Mouse (Mus musculus) neural tube, embryonic 12.5 days (tissue): ENCODE data around the gene Eif6. TPM values are rescaled to one million over a fixed set of nuclear protein-coding genes. Genes with fewer than 3 reads are reported as not detected.

Source experiments
- ATAC-seq: fragments of 200-750 bp; cut with Nextera tagmentation; 2 replicates; pipeline ENCODE4 v1.8.0; 2017; ENCODE audit warnings: low read depth, mild to moderate bottlenecking, moderate TSS enrichment, moderate library complexity; ENCODE audit not compliant: low FRiP score
- H3K27ac ChIP-seq: fragments of 300-500 bp; sonication (generic); 2 replicates; pipeline ENCODE4 v1.5.1; 2016
- H3K27me3 ChIP-seq: fragments of 300-500 bp; sonication (generic); replicated peaks from 2 replicates; pipeline ENCODE4 v1.6.1; 2016; ENCODE audit warnings: mild to moderate bottlenecking
- H3K36me3 ChIP-seq: fragments of 300-500 bp; sonication (generic); 2 replicates; pipeline ENCODE4 v1.6.1; 2016; ENCODE audit warnings: mild to moderate bottlenecking
- H3K4me1 ChIP-seq: fragments of 300-500 bp; sonication (generic); 2 replicates; pipeline ENCODE4 v1.6.1; 2016
- H3K4me2 ChIP-seq: fragments of 300-500 bp; sonication (generic); replicated peaks from 2 replicates; pipeline ENCODE4 v1.6.1; 2016; ENCODE audit warnings: mild to moderate bottlenecking
- H3K4me3 ChIP-seq: fragments of 300-500 bp; sonication (generic); 2 replicates; pipeline ENCODE4 v1.5.1; 2016
- H3K9ac ChIP-seq: fragments of 300-500 bp; sonication (generic); 2 replicates; pipeline ENCODE4 v1.6.1; 2016; ENCODE audit warnings: mild to moderate bottlenecking
- H3K9me3 ChIP-seq: fragments of 300-500 bp; sonication (generic); 2 replicates; pipeline ENCODE4 v1.6.1; 2016; ENCODE audit warnings: mild to moderate bottlenecking
- WGBS: fragments of 180-500 bp; shearing (Covaris S2); methylation state at CpG from one replicate; pipeline ENCODE4 v1.1.7; 2016; 5-methylcytosine and 5-hydroxymethylcytosine counted together
- polyA plus RNA-seq: library from polyadenylated mRNA; unstranded; fragments of >200 nt; fragmentation: Nextera tagmentation; extraction: Ambion mirVana; gene quantifications from 2 replicates; pipeline ENCODE4 v1.2.1, GENCODE M21; 2016

Eif6 gene
- polyA plus RNA-seq, 1 experiment from 2014 or later: 177 TPM

DNA sequence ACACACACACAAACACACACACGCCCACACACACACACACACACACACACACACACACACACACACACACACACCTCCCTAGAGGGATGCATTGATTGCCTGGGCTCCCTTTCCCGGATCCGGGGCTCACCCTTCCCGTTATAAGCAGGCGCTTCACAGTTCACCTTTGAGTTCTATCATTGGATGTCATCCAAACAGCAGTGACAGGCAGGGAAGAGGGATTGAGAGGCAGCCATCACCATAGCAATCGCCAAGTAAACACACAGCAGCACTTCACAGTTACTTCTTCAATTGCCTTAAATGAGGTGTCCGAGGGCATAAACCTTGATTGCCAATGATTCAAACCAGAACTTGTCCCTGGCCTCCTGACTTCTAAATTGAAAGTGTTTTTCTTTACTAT lies 47.7 kb downstream of the Eif6 start:
- WGBS: 58% methylated on average over 7 of the region's 7 CpGs
- H3K9ac ChIP-seq: no peak overlapping the region

DNA sequence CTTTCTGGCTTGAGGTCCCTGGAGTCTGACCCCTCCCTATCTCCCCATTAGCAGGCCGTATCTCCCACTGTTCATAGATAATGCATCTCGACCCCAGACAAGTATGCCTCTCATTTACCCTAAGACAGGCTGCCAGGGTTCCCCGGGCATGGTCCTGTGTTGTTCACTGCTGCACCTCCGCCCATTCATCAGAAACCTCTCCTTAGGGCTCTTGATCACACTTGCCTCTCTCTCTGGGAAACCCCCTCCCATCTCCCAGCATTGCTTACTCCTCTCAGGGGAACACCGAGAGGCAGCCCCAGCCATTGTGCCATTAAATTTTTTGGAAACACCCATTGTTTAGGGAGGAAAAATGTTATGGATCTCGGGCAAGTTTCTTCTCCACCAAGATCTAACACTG lies 48.7 kb downstream of the Eif6 start:
- H3K27ac ChIP-seq: no peak overlapping the region
- H3K9ac ChIP-seq: no peak overlapping the region
- peaks cover 22% of the 10 kb centered on the region for H3K4me1 ChIP-seq
- WGBS: 60% methylated on average over 6 of the region's 6 CpGs
- no peak for ATAC-seq
- H3K4me3 ChIP-seq: no peak overlapping the region
- no peaks in the 10 kb centered on the region for H3K36me3 ChIP-seq
- H3K9me3 ChIP-seq: no peaks in the 10 kb centered on the region
- H3K4me2 ChIP-seq: peak overlapping the region; percentile 72; the same call in 1 of the 2 replicates
- H3K27me3 ChIP-seq: peaks cover 24% of the 10 kb centered on the region

More for the DNA sequence above, 47.7 kb downstream of the Eif6 start:
- H3K9me3 ChIP-seq: no peaks in the 10 kb centered on the region
- no peak overlapping the region for H3K4me3 ChIP-seq
- no peak overlapping the region for H3K4me2 ChIP-seq
- no peak for ATAC-seq
- H3K27ac ChIP-seq: no peak overlapping the region
- H3K36me3 ChIP-seq: no peaks in the 10 kb centered on the region
- H3K27me3 ChIP-seq: peaks cover 14% of the 10 kb centered on the region; the same call in 1 of the 2 replicates
- peaks cover 22% of the 10 kb centered on the region for H3K4me1 ChIP-seq

DNA sequence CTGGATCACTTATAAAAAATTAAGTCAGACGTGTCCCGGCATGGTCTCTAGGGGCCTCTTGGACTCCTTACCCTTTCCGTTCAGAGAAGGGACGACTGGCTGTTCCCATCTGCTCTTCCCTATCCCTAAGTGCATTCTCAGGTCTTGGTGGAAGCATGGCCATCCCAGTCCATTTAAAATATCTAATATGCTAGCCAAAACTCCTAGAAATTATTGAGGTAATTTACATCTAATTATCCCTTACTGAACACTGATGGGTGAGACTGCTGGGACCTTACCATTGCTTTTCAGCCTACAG lies 49.1 kb downstream of the Eif6 start:
- no peak for ATAC-seq
- H3K36me3 ChIP-seq: no peaks in the 10 kb centered on the region
- no peak overlapping the region for H3K27ac ChIP-seq
- H3K9me3 ChIP-seq: no peaks in the 10 kb centered on the region
- peak overlapping the region; percentile 72; the same call in 1 of the 2 replicates for H3K4me2 ChIP-seq
- 62% methylated on average over 4 of the region's 4 CpGs for WGBS
- no peak overlapping the region for H3K9ac ChIP-seq
- H3K27me3 ChIP-seq: peaks cover 26% of the 10 kb centered on the region
- no peak overlapping the region for H3K4me3 ChIP-seq
- H3K4me1 ChIP-seq: peaks cover 22% of the 10 kb centered on the region

DNA sequence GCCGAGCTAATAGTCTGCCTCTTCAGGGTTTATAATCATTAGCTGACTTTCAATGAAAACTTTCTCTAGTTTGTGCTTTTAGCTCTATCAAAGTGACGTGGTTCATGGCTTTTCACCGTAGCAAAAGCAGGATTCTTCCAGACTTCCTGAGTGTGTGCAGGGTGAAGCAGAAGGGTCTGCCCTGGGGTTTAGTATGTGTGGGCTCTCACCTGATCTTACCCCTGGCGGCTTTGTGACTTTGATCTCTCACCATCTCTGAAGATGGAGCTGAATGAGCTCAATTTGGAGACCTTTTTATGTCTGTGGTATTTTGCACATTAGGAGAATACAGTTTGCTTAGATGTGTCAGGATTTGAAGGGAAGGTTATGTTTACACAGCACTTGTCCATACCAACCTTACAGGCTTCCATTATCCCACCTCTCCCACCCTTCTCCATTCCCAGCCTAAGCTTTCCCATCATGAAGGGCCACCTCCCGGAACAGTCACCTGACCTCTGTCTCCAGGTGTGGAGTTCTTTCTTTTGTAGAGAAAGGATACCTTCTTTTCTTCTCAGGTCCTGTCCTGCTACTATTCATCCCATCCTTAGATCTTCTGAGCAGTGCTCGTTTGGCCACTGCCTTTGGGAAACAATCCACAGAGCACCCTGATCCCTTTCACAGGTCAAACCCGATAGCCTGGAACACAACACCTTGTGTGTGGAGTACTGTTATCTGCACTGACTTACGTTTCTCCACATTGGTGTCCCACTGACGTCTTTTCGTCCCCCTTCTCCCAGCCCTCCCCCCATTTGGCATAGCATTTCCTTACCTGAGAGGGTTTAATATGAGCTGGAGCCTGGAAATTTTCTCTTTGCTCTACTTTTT lies 49.7 kb downstream of the Eif6 start:
- no peak overlapping the region for H3K27ac ChIP-seq
- no peak overlapping the region for H3K4me3 ChIP-seq
- peaks cover 22% of the 10 kb centered on the region for H3K4me1 ChIP-seq
- no peaks in the 10 kb centered on the region for H3K9me3 ChIP-seq
- WGBS: 75% methylated on average over 10 of the region's 10 CpGs
- peak overlapping the region; percentile 72 for H3K4me2 ChIP-seq
- ATAC-seq: no peak
- no peak overlapping the region for H3K9ac ChIP-seq
- no peaks in the 10 kb centered on the region for H3K36me3 ChIP-seq
- H3K27me3 ChIP-seq: peaks cover 26% of the 10 kb centered on the region

GRCm38 (mm10) chr2:155775685-155776263 lies 51.0 kb downstream of the Eif6 start:
- Histone ChIP-seq H3K27me3 (peaks cover 26% of the 10 kb centered on the region), H3K27ac (peak overlapping the region; percentile 53), H3K9me3 (no peaks in the 10 kb centered on the region), H3K4me2 (peak overlapping the region; percentile 72), H3K36me3 (no peaks in the 10 kb centered on the region), H3K9ac (peak overlapping the region; percentile 80), H3K4me1 (peaks cover 22% of the 10 kb centered on the region), H3K4me3 (peak overlapping the region; percentile 77)
- ATAC-seq: peak; percentile 52
- WGBS: 1% methylated on average over 44 of the region's 44 CpGs

GRCm38 (mm10) chr2:155774927-155775684 lies 51.6 kb downstream of the Eif6 start, which contains the start of gene Mmp24:
TSS of gene Mmp24 (plus strand) at chr2:155775342.
- Histone ChIP-seq H3K9ac (peak within 1 kb of the TSS; percentile 80), H3K27me3 (peaks cover 26% of the 10 kb centered on the region), H3K9me3 (no peaks in the 10 kb centered on the region), H3K4me1 (peaks cover 22% of the 10 kb centered on the region), H3K4me3 (peak within 1 kb of the TSS; percentile 77), H3K36me3 (no peaks in the 10 kb centered on the region), H3K4me2 (peak within 1 kb of the TSS; percentile 72), H3K27ac (peak within 1 kb of the TSS; percentile 53)
- no peak for ATAC-seq
- WGBS: 2% methylated on average over 90 of the region's 100 CpGs

GRCm38 (mm10) chr2:155774261-155774926 lies 52.3 kb downstream of the Eif6 start:
- Histone ChIP-seq H3K27ac (no peak overlapping the region), H3K9me3 (no peaks in the 10 kb centered on the region), H3K4me1 (peaks cover 22% of the 10 kb centered on the region), H3K4me2 (peak overlapping the region; percentile 72), H3K9ac (0 out of 2 replicates have a peak overlapping the region, but pooled peaks have one; percentile 61), H3K27me3 (peaks cover 26% of the 10 kb centered on the region), H3K4me3 (no peak overlapping the region), H3K36me3 (no peaks in the 10 kb centered on the region)
- WGBS: 64% methylated on average over 11 of the region's 11 CpGs
- ATAC-seq: no peak

DNA sequence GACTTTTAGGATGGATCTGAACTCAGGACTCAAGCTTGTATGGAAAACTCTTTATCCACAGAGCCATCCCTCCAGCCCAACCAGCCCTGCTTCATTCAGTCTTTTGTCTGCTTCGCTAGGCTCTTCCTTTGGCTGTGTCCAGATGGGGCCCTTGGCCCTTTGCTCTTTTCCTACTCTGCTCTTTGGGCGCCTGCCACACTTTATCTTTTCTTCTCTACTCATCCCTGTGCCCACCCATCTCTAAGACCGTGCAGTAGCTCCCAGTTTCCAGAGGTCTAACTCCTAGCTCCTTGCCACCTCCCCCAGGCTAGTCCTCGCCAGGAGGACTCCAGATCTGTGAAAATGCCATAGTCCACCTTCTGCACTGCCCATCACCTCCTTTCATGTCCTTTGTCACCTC lies 53.1 kb downstream of the Eif6 start:
- ATAC-seq: no peak
- Histone ChIP-seq H3K27ac (no peak overlapping the region), H3K4me3 (no peak overlapping the region), H3K36me3 (no peaks in the 10 kb centered on the region), H3K4me1 (peaks cover 16% of the 10 kb centered on the region), H3K9ac (no peak overlapping the region), H3K4me2 (no peak overlapping the region), H3K27me3 (peaks cover 26% of the 10 kb centered on the region), H3K9me3 (no peaks in the 10 kb centered on the region)
- 68% methylated on average over 4 of the region's 4 CpGs for WGBS

Other genes with a start within 250 kb of the Eif6 start
- 15.5 and 16.1 TPM in 2 replicates for gene Gss, start 234.1 kb downstream of the Eif6 start, polyA plus RNA-seq
- 0.78 and 1.3 TPM in 2 replicates for gene Myh7b, start 215.7 kb downstream of the Eif6 start, polyA plus RNA-seq
- 187 and 188 TPM in 2 replicates for gene Trpc4ap, start 134.5 kb downstream of the Eif6 start, polyA plus RNA-seq
- gene Edem2, start 97.5 kb downstream of the Eif6 start, polyA plus RNA-seq: 37.4 and 39.6 TPM in 2 replicates
- not detected in 2 replicates for gene Gm17581, start 91.1 kb downstream of the Eif6 start, polyA plus RNA-seq
- gene Procr, start 75.8 kb downstream of the Eif6 start, polyA plus RNA-seq: 3.8 and 4.0 TPM in 2 replicates
- 7.3 and 8.8 TPM in 2 replicates for gene Mmp24, start 51.6 kb downstream of the Eif6 start, polyA plus RNA-seq
- 20.8 and 23.7 TPM in 2 replicates for gene BC029722, start 7.5 kb downstream of the Eif6 start, polyA plus RNA-seq
- gene Fam83c, start 7.9 kb upstream of the Eif6 start, polyA plus RNA-seq: 0.63 TPM in 2 replicates
- 74.5 and 74.6 TPM in 2 replicates for gene Uqcc1, start 103.4 kb upstream of the Eif6 start, polyA plus RNA-seq
- not detected in 2 replicates for gene Gm15557, start 113.8 kb upstream of the Eif6 start, polyA plus RNA-seq
- gene Gdf5, start 118.4 kb upstream of the Eif6 start, polyA plus RNA-seq: 1.2 and 2.0 TPM in 2 replicates
- 19.3 and 23.0 TPM in 2 replicates for gene Cep250, start 129.5 kb upstream of the Eif6 start, polyA plus RNA-seq
- gene 6430550D23Rik, start 181.1 kb upstream of the Eif6 start, polyA plus RNA-seq: 1.8 and 2.0 TPM in 2 replicates
- gene Ergic3, start 181.1 kb upstream of the Eif6 start, polyA plus RNA-seq: 254 and 257 TPM in 2 replicates
- not detected in 2 replicates for gene Fer1l4, start 226.0 kb upstream of the Eif6 start, polyA plus RNA-seq
- gene Spag4, start 238.2 kb upstream of the Eif6 start, polyA plus RNA-seq: 6.6 and 7.9 TPM in 2 replicates